Mouse (Mus musculus): ENCODE measurements at regions not wholly inside any gene's neighbourhood (a gene's known extent, or its start where the extent isn't known, plus 50 kb on each side); places are given as distances from the start of the nearest gene placed in this dataset.

- no peaks in the 10 kb centered on the region for H3K36me3 ChIP-seq (ENCODE audit: control insufficient read depth in 1 of 2, insufficient read depth in 2 of 2, low read length in 2 of 2)
- H3K9ac ChIP-seq (ENCODE audit: control insufficient read depth, low read depth, low read length, poor library complexity, severe bottlenecking), result no peak overlapping the region
- TF ChIP-seq ZNF384 (IDR thresholded peaks at IDR 0.05; ENCODE audit: low read depth, low read length) (no peak), GATA1 (IDR thresholded peaks at IDR 0.05; ENCODE audit: low read depth, low read length) (no peak), E2F4 (IDR thresholded peaks at IDR 0.05; ENCODE audit: borderline replicate concordance, low read depth, low read length) (no peak), MYC (IDR thresholded peaks at IDR 0.05; ENCODE audit: low read depth, low read length) (no peak), ZKSCAN1 (IDR thresholded peaks at IDR 0.05; ENCODE audit: low read depth, low read length) (no peak), MAZ (IDR thresholded peaks at IDR 0.05; ENCODE audit: low read depth, low read length) (no peak), MXI1 (IDR thresholded peaks at IDR 0.05; ENCODE audit: low read depth, low read length) (no peak), USF2 (IDR thresholded peaks at IDR 0.05; ENCODE audit: borderline replicate concordance in 1 of 2, insufficient read depth in 1 of 2, low read depth in 1 of 2, low read length in 2 of 2) (no peak), UBTF (IDR thresholded peaks at IDR 0.05; ENCODE audit: borderline replicate concordance, insufficient read depth, low read depth, low read length) (no peak), POLR2A (IDR thresholded peaks at IDR 0.05; ENCODE audit: control insufficient read depth in 1 of 2, insufficient read depth in 1 of 2, low read depth in 1 of 2, low read length in 2 of 2, poor library complexity in 1 of 2) (no peak), CTCF (IDR thresholded peaks at IDR 0.05 in 2 of 3, conservative IDR thresholded peaks at IDR 0.05 in 1 of 3; ENCODE audit: control insufficient read depth in 1 of 3, insufficient read depth in 1 of 3, low read depth in 2 of 3, low read length in 3 of 3, poor library complexity in 1 of 3, severe bottlenecking in 1 of 3) (no peak), ETS1 (IDR thresholded peaks at IDR 0.05; ENCODE audit: low read depth, low read length) (no peak), HCFC1 (IDR thresholded peaks at IDR 0.05; ENCODE audit: low read depth, low read length) (no peak), MYB (IDR thresholded peaks at IDR 0.05; ENCODE audit: low read depth, low read length) (no peak), MAX (IDR thresholded peaks at IDR 0.05; ENCODE audit: low read length) (no peak), SIN3A (IDR thresholded peaks at IDR 0.05; ENCODE audit: low read length) (no peak)
- no peaks in the 10 kb centered on the region for H3K27me3 ChIP-seq (ENCODE audit: control insufficient read depth in 1 of 2, insufficient read depth in 2 of 2, low read length in 2 of 2)
- no peaks in the 10 kb centered on the region for H3K79me2 ChIP-seq (ENCODE audit: control insufficient read depth, insufficient read depth, low read length, poor library complexity)
- no peak for DNase-seq (ENCODE audit: low read depth, low spot score)
- no peaks in the 10 kb centered on the region for H3K9me3 ChIP-seq (replicated peaks; ENCODE audit: insufficient read depth, low read length)
- no peak overlapping the region for H3K4me3 ChIP-seq (ENCODE audit: control insufficient read depth in 1 of 2, insufficient read depth in 1 of 2, low read depth in 2 of 2, low read length in 2 of 2)
- no peaks in the 10 kb centered on the region for H3K4me1 ChIP-seq (ENCODE audit: control insufficient read depth in 1 of 2, insufficient read depth in 2 of 2, low read length in 2 of 2)
- H3K27ac ChIP-seq (ENCODE audit: control insufficient read depth, low read depth, low read length), result no peak overlapping the region
Observed at GRCm38 (mm10) chr5:28567341-28567905, 100.4 kb upstream of the Shh start.

DNA sequence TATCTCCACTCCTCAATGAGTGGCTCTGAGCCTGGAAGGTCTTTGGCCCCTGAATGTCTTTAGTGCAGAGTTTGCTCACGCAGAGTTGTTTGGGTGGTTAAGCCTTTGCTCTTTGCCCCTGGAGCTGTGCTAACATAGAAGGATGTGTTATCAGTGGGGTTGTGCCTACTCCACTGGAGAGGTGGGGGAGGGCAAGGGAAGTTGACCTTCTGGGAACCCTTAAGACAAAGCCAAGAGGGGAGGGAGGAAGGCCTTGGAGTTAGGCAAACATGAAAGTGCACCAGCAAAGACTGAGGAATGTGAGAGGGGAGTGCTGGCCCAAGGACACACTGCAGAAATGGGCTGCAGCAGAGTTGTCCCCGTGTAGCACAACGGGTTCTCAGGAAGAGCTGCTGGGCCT lies 96.3 kb upstream of the Shh start:
- Histone ChIP-seq H3K36me3 (ENCODE audit: control insufficient read depth in 1 of 2, insufficient read depth in 2 of 2, low read length in 2 of 2) (no peaks in the 10 kb centered on the region), H3K9me3 (replicated peaks; ENCODE audit: insufficient read depth, low read length) (no peaks in the 10 kb centered on the region), H3K9ac (ENCODE audit: control insufficient read depth, low read depth, low read length, poor library complexity, severe bottlenecking) (no peak overlapping the region), H3K4me1 (ENCODE audit: control insufficient read depth in 1 of 2, insufficient read depth in 2 of 2, low read length in 2 of 2) (no peaks in the 10 kb centered on the region), H3K27me3 (ENCODE audit: control insufficient read depth in 1 of 2, insufficient read depth in 2 of 2, low read length in 2 of 2) (no peaks in the 10 kb centered on the region), H3K79me2 (ENCODE audit: control insufficient read depth, insufficient read depth, low read length, poor library complexity) (no peaks in the 10 kb centered on the region), H3K27ac (ENCODE audit: control insufficient read depth, low read depth, low read length) (no peak overlapping the region), H3K4me3 (ENCODE audit: control insufficient read depth in 1 of 2, insufficient read depth in 1 of 2, low read depth in 2 of 2, low read length in 2 of 2) (no peak overlapping the region)
- no peak for TF ChIP-seq MYC (IDR thresholded peaks at IDR 0.05; ENCODE audit: low read depth, low read length)
- no peak for DNase-seq (ENCODE audit: low read depth, low spot score)

All from MEL (cell line).